Mouse (Mus musculus) hindbrain, embryonic 13.5 days (tissue): ENCODE results near the gene Mtcl1. TPM values are rescaled to one million over a fixed set of nuclear protein-coding genes. Genes with fewer than 3 reads are reported as not detected.
A peak's percentile ranks its signal among the peaks of the same experiment; 100 is the strongest.

Experiments
- ATAC-seq: fragments of 200-750 bp; cut with Nextera tagmentation; 2 replicates; pipeline ENCODE4 v1.8.0; 2017; ENCODE audit warnings: moderate TSS enrichment; ENCODE audit not compliant: low FRiP score
- H3K27ac ChIP-seq: fragments of 300-500 bp; sonication (generic); 2 replicates; pipeline ENCODE4 v1.5.1; 2015; ENCODE audit warnings: inconsistent platforms, mild to moderate bottlenecking, moderate library complexity
- H3K27me3 ChIP-seq: fragments of 300-500 bp; sonication (generic); 2 replicates; pipeline ENCODE4 v1.6.1; 2015; ENCODE audit warnings: mild to moderate bottlenecking, inconsistent platforms
- H3K36me3 ChIP-seq: fragments of 300-500 bp; sonication (generic); 2 replicates; pipeline ENCODE4 v1.6.1; 2015; ENCODE audit warnings: mild to moderate bottlenecking, inconsistent platforms
- H3K4me1 ChIP-seq: fragments of 300-500 bp; sonication (generic); replicated peaks from 2 replicates; pipeline ENCODE4 v1.6.1; 2015; ENCODE audit warnings: inconsistent platforms
- H3K4me2 ChIP-seq: fragments of 300-500 bp; sonication (generic); 2 replicates; pipeline ENCODE4 v1.6.1; 2015; ENCODE audit warnings: inconsistent platforms, mild to moderate bottlenecking, moderate library complexity
- H3K4me3 ChIP-seq: fragments of 300-500 bp; sonication (generic); 2 replicates; pipeline ENCODE4 v1.5.1; 2015; ENCODE audit warnings: mild to moderate bottlenecking, inconsistent platforms
- H3K9ac ChIP-seq: fragments of 300-500 bp; sonication (generic); 2 replicates; pipeline ENCODE4 v1.6.1; 2015; ENCODE audit warnings: mild to moderate bottlenecking, inconsistent platforms
- H3K9me3 ChIP-seq: fragments of 300-500 bp; sonication (generic); 2 replicates; pipeline ENCODE4 v1.6.1; 2016; ENCODE audit warnings: inconsistent platforms
- WGBS: fragments of 180-500 bp; shearing (Covaris S2); methylation state at CpG from one replicate; pipeline ENCODE4 v1.1.7; 2015; 5-methylcytosine and 5-hydroxymethylcytosine counted together
- polyA plus RNA-seq: library from polyadenylated mRNA; unstranded; fragments of >200 nt; fragmentation: Nextera tagmentation; extraction: Ambion mirVana; gene quantifications from 2 replicates; pipeline ENCODE4 v1.2.1, GENCODE M21; 2015

The Mtcl1 gene
- polyA plus RNA-seq, 1 experiment from 2014 or later, result 50.9 TPM

DNA sequence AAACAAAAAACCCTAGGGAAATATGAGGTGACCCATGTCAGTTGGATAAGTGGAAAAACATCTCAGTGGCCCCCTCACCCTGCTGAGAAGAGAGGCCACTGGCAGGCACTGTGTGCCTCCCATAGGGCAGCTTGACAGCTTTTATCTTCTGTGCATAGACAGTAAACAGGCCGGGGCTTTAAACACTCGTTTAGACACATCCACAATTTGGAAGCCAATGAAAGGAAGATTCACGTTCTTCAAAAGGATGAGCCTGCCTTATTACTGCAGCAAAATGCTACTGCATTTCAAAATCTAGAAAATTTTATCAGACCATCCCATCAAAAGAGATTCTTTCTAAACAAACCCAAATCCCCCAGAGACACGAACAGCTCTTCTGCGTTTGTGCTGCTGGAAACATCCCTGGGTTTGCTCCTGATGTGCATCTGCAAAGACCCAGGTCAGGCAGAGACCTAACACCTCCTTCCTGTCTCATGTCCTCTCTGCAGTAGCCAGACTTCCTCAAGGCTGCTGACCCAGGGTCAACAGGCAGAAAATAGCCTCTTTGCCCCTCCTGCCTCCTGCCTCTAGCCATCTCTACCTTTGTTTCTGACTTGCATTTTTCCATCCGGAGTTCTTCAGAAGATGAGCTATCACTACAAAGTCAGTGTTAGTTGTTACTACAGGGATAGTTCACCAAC, 46.6 kb downstream of the Mtcl1 start:
- H3K4me1 ChIP-seq, result peaks cover 63% of the 10 kb centered on the region
- 9% methylated on average over 6 of the region's 6 CpGs for WGBS
- ATAC-seq, result no peak
- no peak overlapping the region for H3K4me3 ChIP-seq
- H3K4me2 ChIP-seq, result no peak overlapping the region
- H3K9ac ChIP-seq, result no peak overlapping the region
- peak overlapping the region; percentile 52 for H3K27ac ChIP-seq
- H3K27me3 ChIP-seq, result no peaks in the 10 kb centered on the region
- no peaks in the 10 kb centered on the region for H3K9me3 ChIP-seq
- H3K36me3 ChIP-seq, result peaks cover 6% of the 10 kb centered on the region; the same call in 1 of the 2 replicates

DNA sequence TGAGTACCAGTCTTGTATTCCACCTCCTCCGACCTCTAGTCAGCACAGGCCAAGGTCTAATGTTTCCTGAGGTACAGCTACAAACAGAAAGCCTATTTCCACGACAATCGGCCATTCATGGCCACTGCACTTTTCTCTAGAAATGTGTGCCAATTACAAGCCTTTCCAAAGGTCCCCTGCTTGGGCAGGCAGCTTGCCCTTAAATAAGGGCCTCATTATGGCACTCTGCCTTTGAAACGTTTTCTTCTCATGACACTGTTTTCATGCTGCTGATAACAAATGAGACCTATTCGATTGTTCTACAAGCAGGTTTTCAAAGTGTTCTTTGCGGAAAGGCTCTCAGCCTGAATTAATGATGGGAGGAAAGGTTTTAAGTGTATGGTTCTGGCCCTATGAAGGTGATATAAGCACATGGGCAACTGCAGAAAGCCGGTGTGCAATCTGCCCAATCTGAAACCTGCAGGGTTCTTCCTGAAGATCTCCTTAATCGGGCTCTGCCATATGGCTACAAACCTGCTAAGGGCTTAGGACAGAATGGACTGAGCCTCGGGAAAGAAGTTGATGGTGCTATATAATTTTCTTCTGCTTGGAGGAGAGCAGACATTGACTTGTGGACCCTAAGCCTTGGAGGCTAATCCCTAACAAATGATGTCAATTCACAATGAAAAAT, 47.8 kb downstream of the Mtcl1 start:
- peaks cover 53% of the 10 kb centered on the region for H3K4me1 ChIP-seq
- ATAC-seq, result no peak

GRCm38 (mm10) chr17:66399780-66400179, 49.8 kb downstream of the Mtcl1 start:
- Histone ChIP-seq H3K4me1 (peaks cover 39% of the 10 kb centered on the region), H3K36me3 (peaks cover 6% of the 10 kb centered on the region; the same call in 1 of the 2 replicates), H3K9me3 (no peaks in the 10 kb centered on the region), H3K27me3 (no peaks in the 10 kb centered on the region), H3K9ac (no peak overlapping the region), H3K27ac (no peak overlapping the region), H3K4me3 (no peak overlapping the region), H3K4me2 (no peak overlapping the region)
- ATAC-seq, result no peak
- WGBS, result 94% methylated on average over 4 of the region's 4 CpGs

More for the DNA sequence above, 47.8 kb downstream of the Mtcl1 start:
- WGBS, result 28% methylated on average over 9 of the region's 9 CpGs
- Histone ChIP-seq H3K4me3 (no peak overlapping the region), H3K9me3 (no peaks in the 10 kb centered on the region), H3K4me2 (no peak overlapping the region), H3K27me3 (no peaks in the 10 kb centered on the region), H3K27ac (peak overlapping the region; percentile 3), H3K9ac (0 out of 2 replicates have a peak overlapping the region, but pooled peaks have one; percentile 5), H3K36me3 (peaks cover 6% of the 10 kb centered on the region; the same call in 1 of the 2 replicates)

- Histone ChIP-seq H3K4me1 (peaks cover 8% of the 10 kb centered on the region), H3K27me3 (no peaks in the 10 kb centered on the region), H3K36me3 (no peaks in the 10 kb centered on the region), H3K9me3 (no peaks in the 10 kb centered on the region), H3K4me3 (no peak overlapping the region), H3K27ac (no peak overlapping the region), H3K9ac (no peak overlapping the region), H3K4me2 (no peak overlapping the region)
- WGBS, result 48% methylated on average over 9 of the region's 9 CpGs
- no peak for ATAC-seq
These were observed 55.0 kb downstream of the Mtcl1 start for GRCm38 (mm10) chr17:66394571-66394970.

- Histone ChIP-seq H3K36me3 (peaks cover 24% of the 10 kb centered on the region), H3K4me2 (no peak overlapping the region), H3K4me3 (no peak overlapping the region), H3K9me3 (no peaks in the 10 kb centered on the region), H3K27ac (no peak overlapping the region), H3K9ac (no peak overlapping the region), H3K27me3 (no peaks in the 10 kb centered on the region), H3K4me1 (peaks cover 3% of the 10 kb centered on the region)
- WGBS, result 86% methylated on average over 4 of the region's 4 CpGs
- ATAC-seq, result no peak
These were observed 61.2 kb downstream of the Mtcl1 start for GRCm38 (mm10) chr17:66388307-66388706.

GRCm38 (mm10) chr17:66381338-66381737, 68.2 kb downstream of the Mtcl1 start:
- Histone ChIP-seq H3K4me2 (no peak overlapping the region), H3K4me3 (no peak overlapping the region), H3K36me3 (peaks cover 55% of the 10 kb centered on the region), H3K9me3 (no peaks in the 10 kb centered on the region), H3K27ac (no peak overlapping the region), H3K27me3 (no peaks in the 10 kb centered on the region), H3K4me1 (no peaks in the 10 kb centered on the region), H3K9ac (no peak overlapping the region)
- 70% methylated on average over 6 of the region's 6 CpGs for WGBS
- no peak for ATAC-seq

DNA sequence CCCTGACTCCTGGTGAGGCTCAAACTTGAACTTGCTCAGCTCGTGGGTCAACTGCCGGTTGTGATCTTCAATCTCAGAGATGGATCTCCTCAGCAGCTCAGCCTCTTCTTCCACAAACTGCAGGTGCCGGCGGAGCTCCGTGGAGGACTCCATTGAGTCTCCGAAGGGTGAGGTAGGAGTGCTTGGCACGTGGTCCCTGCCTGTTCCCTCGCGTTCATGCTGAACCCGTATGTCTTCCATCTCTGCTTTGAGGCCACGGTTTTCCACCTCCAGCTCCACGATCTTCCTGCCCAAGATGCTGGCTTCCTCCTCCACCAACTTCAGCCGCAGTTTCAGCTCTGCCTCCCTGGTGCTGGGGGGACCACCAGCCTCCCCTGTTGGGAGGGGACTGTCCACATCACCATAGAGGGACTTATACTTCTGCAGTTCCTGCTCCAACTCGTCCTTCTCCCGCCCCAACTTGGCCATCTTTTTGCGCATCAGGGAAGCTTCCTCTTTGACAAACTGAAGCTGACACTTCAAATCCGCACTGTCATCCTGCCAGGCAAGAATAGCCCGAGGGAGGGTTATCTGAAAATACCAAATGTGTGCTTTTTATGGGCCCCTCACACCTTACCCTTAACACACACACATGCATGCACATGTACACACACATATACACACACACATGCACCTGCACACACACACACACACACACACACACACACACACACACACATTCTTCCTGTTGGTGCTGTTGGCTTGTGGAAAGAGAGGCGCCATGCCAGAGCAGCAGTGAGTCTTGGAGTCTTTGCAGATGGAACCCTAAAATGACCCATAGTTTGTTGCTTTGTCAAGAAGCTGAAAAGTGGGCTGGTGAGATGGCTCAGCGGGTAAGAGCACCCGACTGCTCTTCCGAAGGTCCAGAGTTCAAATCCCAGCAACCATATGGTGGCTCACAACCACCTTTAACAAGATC, 69.4 kb downstream of the Mtcl1 start:
- no peak overlapping the region for H3K27ac ChIP-seq
- no peak overlapping the region for H3K9ac ChIP-seq
- H3K27me3 ChIP-seq, result no peaks in the 10 kb centered on the region
- 95% methylated on average over 22 of the region's 22 CpGs for whole genome bisulfite sequencing
- H3K4me2 ChIP-seq, result no peak overlapping the region
- H3K4me1 ChIP-seq, result no peaks in the 10 kb centered on the region
- no peak for ATAC-seq
- H3K9me3 ChIP-seq, result no peaks in the 10 kb centered on the region
- H3K36me3 ChIP-seq, result peaks cover 59% of the 10 kb centered on the region
- no peak overlapping the region for H3K4me3 ChIP-seq

GRCm38 (mm10) chr17:66379308-66379707, 70.2 kb downstream of the Mtcl1 start:
- no peak for ATAC-seq
- Histone ChIP-seq H3K4me1 (peaks cover 8% of the 10 kb centered on the region; the same call in 1 of the 2 replicates), H3K9ac (no peak overlapping the region), H3K27ac (no peak overlapping the region), H3K27me3 (no peaks in the 10 kb centered on the region), H3K4me2 (no peak overlapping the region), H3K36me3 (peaks cover 53% of the 10 kb centered on the region), H3K4me3 (no peak overlapping the region), H3K9me3 (no peaks in the 10 kb centered on the region)
- WGBS, result 95% methylated on average over 24 of the region's 24 CpGs

DNA sequence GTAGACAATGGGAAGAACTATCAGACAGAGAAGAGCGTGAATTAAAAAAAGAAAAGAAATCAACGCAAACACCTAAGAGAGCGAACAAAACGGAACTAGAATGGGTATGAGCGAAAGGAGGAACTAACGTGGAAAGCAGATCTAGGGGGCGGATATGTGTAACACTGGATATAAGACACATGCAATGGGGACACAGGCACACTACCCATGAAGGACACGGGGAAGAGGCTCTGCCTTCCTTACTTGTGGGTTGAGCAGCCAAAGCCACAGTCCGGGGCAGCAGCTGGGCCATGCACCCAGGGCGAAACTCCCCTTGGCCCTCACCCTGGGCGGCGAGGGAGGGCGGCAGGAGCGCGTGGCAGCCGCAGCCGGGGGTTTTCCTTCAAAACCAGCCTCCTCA, 71.4 kb downstream of the Mtcl1 start:
- no peak for ATAC-seq
- Histone ChIP-seq H3K36me3 (peaks cover 44% of the 10 kb centered on the region), H3K27me3 (no peaks in the 10 kb centered on the region), H3K9ac (no peak overlapping the region), H3K9me3 (no peaks in the 10 kb centered on the region), H3K4me1 (peaks cover 8% of the 10 kb centered on the region; the same call in 1 of the 2 replicates), H3K27ac (no peak overlapping the region), H3K4me2 (no peak overlapping the region), H3K4me3 (no peak overlapping the region)
- WGBS, result 95% methylated on average over 17 of the region's 17 CpGs

DNA sequence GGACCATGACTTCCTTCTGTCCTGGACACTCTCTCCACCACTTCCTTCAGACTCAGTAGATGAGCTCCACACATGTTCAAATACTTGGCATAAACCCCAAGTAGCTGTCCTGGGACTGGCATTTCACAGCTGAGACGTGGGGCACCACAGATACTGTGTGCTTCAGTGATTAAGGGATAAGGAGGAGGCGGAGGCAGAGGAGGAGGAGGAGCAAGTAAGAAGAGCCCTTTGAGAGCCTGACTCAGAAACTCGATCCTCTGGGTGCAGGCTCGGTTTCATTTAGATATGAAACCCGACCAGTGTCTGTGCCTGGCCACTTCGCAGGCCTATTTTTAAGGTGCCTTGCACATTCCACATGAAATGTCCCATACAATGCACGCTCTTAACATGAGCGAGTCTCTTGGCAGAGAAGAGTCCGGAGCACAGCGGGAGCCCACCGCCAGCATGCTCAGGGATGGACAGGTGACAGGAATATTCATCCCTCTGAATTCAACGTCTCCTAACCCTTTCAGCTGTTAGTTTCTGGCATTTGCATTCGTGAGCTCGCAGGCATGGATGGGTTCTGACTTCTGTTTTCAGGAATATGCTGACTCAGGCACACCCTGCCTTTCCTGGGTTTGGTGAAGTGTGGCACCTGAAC, 74.8 kb downstream of the Mtcl1 start:
- ATAC-seq, result no peak
- no peak overlapping the region for H3K4me2 ChIP-seq
- WGBS, result 65% methylated on average over 14 of the region's 14 CpGs
- H3K27ac ChIP-seq, result no peak overlapping the region
- no peak overlapping the region for H3K4me3 ChIP-seq
- H3K4me1 ChIP-seq, result peaks cover 13% of the 10 kb centered on the region
- H3K9me3 ChIP-seq, result no peaks in the 10 kb centered on the region
- H3K9ac ChIP-seq, result no peak overlapping the region
- H3K27me3 ChIP-seq, result no peaks in the 10 kb centered on the region
- peaks cover 58% of the 10 kb centered on the region for H3K36me3 ChIP-seq

DNA sequence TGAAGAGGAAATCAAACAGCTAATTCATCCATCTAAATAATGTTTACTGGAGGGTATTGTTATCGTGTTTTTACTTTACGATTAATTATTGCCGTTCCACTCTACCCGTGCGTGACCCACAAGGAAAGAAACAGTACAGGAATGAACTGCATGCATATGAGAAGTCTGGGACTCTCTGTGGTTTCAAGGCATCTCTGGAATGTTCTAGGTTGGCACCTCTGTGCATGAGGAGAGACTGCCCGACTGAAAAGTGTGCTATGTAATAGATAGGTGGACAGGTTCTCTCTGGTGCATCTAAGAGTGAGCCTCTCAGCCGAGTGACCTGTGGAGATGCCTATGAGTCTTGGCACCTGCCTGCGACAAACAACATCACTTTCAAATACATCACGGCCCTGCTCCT, 78.7 kb downstream of the Mtcl1 start:
- Histone ChIP-seq H3K27me3 (no peaks in the 10 kb centered on the region), H3K36me3 (peaks cover 52% of the 10 kb centered on the region), H3K9ac (no peak overlapping the region), H3K9me3 (no peaks in the 10 kb centered on the region), H3K4me3 (no peak overlapping the region), H3K27ac (no peak overlapping the region), H3K4me1 (peaks cover 22% of the 10 kb centered on the region), H3K4me2 (no peak overlapping the region)
- WGBS, result 93% methylated on average over 9 of the region's 9 CpGs
- ATAC-seq, result no peak

GRCm38 (mm10) chr17:66369777-66370176, 79.8 kb downstream of the Mtcl1 start:
- H3K27me3 ChIP-seq, result no peaks in the 10 kb centered on the region

More at GRCm38 (mm10) chr17:66369777-66370176, 79.8 kb downstream of the Mtcl1 start:
- Histone ChIP-seq H3K27ac (no peak overlapping the region), H3K9me3 (no peaks in the 10 kb centered on the region), H3K9ac (no peak overlapping the region), H3K4me2 (no peak overlapping the region), H3K4me1 (peaks cover 19% of the 10 kb centered on the region), H3K4me3 (no peak overlapping the region), H3K36me3 (peaks cover 56% of the 10 kb centered on the region)
- ATAC-seq, result no peak
- WGBS, result 84% methylated on average over 6 of the region's 6 CpGs
